Mouse (Mus musculus): Measurements from ENCODE around the gene Ptprd.

DNA sequence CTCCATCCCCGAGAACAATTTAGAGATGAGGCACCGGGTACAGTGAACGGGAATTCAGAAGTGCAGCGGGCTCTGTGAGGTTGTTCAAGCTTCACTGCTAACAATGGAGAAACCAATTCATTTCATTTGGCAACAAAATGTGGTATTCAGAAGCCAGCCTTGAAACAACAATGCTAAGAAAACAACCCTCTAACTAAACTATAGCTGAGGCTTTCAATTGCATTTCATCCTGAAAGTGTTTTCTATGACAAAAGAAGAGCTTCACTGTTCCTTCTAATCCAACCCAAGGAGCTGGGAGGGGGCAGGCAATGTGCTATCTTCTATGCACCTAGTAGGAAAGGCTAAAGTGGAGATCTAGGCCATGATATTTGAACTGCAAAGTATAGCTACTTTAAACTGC, 2217.2 kb downstream of the Ptprd start:
- TF ChIP-seq POLR2A (IDR thresholded peaks at IDR 0.05; ENCODE audit: low read depth, low read length) = no peak
- no peak for TF ChIP-seq CTCF (IDR thresholded peaks at IDR 0.05; ENCODE audit: extremely low read depth, insufficient read depth, insufficient read length, insufficient replicate concordance)
